Mouse (Mus musculus) right cerebral cortex, postnatal 14 days (tissue): Measurements from ENCODE around the gene Rflnb.
"Not testable (repeated sequence)": the region's sequence is repeated elsewhere in the genome, so short reads cannot be mapped to it uniquely, and the experiment has no call there.

Source experiments
- DNase-seq: peaks from one replicate; pipeline ENCODE4 v3.0.0; 2022

Gene Rflnb

GRCm38 (mm10) chr11:76035182-76035581, 7.6 kb upstream of the Rflnb start:
- DNase-seq = no peak

- DNase-seq = no peak
These were observed 6.3 kb upstream of the Rflnb start for GRCm38 (mm10) chr11:76033836-76034235.

- DNase-seq = no peak
These were observed 5.8 kb upstream of the Rflnb start for GRCm38 (mm10) chr11:76033359-76033758.

DNA sequence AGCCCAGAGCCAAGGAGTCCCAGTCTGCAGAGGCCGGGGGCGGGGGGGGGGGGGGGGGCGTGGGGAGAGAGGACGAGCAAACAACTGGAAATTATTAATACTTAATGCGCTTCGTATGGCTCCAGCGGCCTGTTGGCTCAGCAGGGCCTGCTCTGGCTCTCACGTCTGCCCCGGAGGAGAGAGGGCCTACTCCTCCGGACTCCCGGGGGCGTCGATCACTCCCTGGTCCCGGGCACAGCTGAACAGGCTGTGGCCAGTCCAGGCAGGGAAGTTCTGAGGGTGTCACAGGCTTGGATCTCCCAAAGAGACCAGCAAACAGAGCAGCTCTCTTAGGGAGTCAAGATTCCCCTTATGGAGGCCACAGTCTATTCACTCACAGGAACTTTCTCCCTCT, 487 bp upstream of the Rflnb start:
- no peak for DNase-seq

- no peak for DNase-seq
These were observed 949 bp downstream of the Rflnb start for GRCm38 (mm10) chr11:76026527-76027138.

GRCm38 (mm10) chr11:76025080-76025583, 2.5 kb downstream of the Rflnb start:
- no peak for DNase-seq

- DNase-seq = no peak
These were observed 6.7 kb downstream of the Rflnb start for GRCm38 (mm10) chr11:76020916-76021315.

- no peak for DNase-seq
These were observed 7.7 kb downstream of the Rflnb start for GRCm38 (mm10) chr11:76019879-76020278.

DNA sequence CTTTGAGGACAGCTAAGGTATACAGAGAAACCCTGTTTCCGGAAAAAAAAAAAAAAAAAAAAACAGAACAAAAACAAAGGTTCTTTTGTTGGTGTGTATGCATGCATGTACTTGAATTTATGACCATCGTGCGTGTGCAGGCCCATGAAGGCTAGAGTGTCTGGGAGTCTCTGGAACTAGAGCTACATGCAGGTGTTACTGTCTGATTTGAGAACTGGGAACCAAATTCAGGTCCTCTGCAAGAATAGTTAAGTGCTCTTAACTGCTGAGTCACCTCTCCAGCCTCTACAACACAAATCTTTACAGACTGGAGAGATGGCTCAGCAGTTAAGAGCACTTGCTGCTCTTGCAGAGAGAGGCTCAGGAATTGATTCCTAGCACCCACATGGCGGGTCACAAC, 11.8 kb downstream of the Rflnb start:
- DNase-seq = no peak

- no peak for DNase-seq
These were observed 12.3 kb downstream of the Rflnb start for GRCm38 (mm10) chr11:76015251-76015650.

GRCm38 (mm10) chr11:76010838-76011624, 16.6 kb downstream of the Rflnb start:
- no peak for DNase-seq

DNA sequence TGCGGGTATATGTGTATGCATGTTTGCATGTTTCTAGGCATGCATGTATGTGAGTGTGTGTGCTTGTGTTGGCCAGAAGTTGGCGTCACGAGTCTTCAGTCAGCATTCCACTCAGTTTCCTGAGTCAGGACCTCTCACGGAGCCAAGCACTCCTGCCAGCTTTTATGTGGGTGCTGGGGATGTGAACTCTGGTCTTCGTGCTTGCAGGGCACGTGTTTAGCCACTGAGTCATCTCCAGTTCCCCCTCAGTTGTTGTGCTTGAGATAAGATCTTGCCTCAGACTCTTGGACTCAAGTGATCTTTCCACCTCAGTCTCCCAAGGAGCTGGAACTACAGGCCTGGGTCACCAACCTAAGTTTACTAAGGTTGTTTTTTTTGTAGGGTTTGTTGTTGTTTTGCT, 18.5 kb downstream of the Rflnb start:
- no peak for DNase-seq

DNA sequence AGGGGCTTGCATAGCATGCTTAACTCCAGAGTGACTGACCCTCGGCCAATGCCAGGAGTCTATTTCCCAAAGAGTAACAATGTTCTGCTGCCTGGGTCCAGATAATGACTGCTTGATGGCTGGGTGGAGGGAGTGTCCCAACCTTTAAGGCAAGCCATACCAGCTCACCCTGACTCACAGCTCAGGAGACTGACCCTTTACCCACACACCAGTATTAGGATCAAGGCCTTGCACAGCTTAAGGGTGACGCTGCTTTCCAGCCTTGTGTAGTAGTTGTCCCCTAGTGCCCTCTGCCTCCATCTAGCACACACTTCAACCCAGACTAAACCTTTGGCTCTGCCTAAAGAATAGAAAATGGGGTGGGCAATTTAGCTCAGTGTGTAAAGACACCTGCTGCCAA, 19.4 kb downstream of the Rflnb start:
- DNase-seq = no peak

GRCm38 (mm10) chr11:76004276-76004675, 23.3 kb downstream of the Rflnb start:
- not testable (repeated sequence) for DNase-seq

DNA sequence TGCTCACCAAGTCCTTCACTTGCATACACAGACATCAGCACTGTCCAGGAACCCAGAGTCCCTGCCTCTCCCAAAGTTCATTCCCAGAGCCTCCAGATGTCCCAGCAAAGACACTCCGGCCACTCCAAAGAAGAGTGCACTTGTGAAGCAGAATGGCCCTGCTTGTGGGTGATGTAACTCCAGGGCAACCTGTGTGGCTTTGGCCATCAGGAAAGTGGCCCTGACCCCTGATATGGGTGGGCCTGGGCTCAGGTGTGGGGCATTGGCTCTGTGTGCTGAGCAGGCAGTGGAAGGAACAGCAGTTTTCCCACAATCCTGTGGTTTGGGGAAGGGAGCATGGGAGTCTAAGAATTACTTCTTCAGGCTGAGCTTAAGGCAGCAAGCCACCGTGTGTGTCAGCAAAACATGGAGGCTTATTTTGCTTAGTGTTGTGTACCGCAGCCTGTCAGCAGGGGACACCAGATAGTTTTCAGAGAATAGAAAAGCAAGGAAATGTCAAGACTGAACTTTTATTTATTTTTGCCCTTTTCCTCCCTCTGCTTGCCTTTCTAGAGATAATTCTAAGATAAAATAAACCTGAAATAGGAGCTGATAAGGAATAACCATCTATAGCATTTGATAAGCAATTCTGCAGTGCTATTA, 26.2 kb downstream of the Rflnb start:
- DNase-seq = no peak

DNA sequence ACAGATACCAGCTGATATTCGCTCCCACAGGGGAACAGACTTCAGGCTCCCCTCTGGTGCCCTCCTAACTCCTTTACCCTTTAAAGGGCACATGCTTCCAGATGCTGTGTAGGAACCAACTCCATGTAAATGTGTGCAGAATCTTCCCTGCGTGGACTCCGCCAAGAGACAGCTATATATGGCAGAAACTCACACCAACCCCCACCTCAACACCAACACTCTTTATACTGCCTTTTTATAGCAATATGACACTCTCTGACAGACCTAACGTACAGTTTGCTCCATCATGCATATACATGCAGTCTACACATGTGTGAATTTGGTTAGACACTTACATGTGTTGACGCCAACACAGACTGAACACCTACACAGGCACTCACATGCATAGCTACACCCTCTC, 26.9 kb downstream of the Rflnb start:
- no peak for DNase-seq

GRCm38 (mm10) chr11:75999440-76000155, 28.0 kb downstream of the Rflnb start, which contains the start of gene 1700016K19Rik:
TSS of gene 1700016K19Rik (plus strand) at chr11:75999912.
- DNase-seq = peak; percentile 84

DNA sequence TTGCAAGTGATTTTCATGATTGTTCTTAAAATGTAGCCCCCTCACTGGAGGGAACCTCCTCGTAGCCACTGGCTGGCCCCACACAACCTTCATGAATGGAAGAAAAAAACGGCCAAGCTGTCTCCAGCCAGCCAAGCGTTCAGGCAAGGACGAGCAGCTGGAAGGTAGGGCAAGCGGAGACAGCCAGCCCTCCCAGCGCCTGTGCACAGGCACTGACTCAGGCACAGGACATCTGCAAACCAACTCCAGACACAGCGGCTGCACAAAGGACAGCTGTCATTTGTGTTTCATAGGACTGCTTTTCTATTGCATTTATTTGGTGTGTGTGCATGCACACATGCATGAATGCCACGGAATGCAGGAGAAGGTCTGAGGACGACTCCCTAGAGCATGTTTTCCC, 33.2 kb downstream of the Rflnb start:
- no peak for DNase-seq

GRCm38 (mm10) chr11:75992481-75992880, 35.1 kb downstream of the Rflnb start:
- no peak for DNase-seq

GRCm38 (mm10) chr11:75991911-75992310, 35.7 kb downstream of the Rflnb start:
- DNase-seq = no peak

DNA sequence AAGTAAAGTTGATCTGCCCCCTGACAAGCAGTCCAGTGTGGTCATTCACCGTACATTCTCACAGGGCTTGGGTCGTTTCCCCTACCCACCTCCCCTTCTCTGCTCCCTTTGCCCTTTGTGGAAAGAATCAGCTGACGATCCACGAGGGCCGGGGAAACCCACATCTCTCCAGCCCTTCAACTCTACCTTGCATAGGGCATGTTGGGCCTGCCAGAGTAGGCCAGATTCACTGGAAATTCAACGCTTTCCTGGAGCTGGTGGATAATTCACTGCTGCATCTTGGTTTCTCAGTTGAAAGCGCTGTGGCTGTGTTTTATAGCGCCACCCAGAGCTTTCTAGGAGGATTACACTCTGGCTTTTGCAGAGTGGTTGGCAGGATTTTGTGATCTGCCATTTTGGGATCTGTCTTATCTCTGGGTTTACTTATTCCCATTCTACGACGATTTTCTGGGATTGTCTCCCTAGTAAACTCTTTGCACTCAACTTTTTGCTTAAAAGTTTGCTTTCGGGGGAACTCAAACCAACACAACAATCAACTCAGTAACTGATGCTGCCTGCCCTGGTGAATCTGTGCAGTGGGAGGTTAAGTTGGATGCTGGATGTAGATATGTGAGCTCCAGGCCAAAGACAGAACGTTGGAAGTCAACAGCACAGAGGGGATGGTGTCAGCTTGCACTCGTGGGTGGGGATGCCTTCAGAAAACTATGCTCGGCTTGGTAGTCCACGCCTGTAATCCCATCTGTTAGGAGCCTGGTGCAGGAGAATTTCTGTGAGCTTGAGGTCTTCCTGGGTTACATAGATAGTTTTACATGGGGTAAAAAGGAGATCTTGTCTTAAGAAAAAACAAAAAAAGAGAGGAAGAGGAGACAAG, 36.4 kb downstream of the Rflnb start:
- no peak for DNase-seq

DNA sequence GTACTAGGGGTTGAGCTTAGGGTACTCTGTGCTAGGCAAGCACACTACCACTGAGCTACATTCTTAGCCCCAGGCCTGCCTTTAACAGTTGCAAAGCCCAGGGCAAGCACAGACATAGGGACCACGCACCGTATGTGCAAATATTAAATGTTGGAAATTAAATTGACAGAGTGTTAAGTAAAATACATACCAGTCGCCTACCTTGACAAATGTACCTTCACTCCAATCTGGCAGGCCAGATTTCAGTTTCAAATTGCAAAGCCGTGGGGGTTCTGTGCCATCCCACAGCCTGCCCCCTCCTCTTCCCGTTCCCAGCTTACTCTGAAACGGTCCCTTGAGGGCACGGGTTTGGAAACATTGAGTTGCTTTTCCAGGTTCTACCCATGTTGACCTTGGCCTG, 41.6 kb downstream of the Rflnb start:
- DNase-seq = no peak
